Mouse (Mus musculus) cerebellum, adult 9-11 months (tissue): Measurements from ENCODE around the gene Hoxb8.

ENCODE experiments used
- DNase-seq: peaks from one replicate; pipeline ENCODE4 v3.0.0; 2022

Gene Hoxb8

GRCm38 (mm10) chr11:96317608-96318367, 36.1 kb downstream of the Hoxb8 start, which contains the start of gene Hoxb4:
Gene Hoxb4, plus strand, starts transcription at chr11:96318267.
- DNase-seq: no peak

GRCm38 (mm10) chr11:96318368-96319070, 36.8 kb downstream of the Hoxb8 start:
- no peak for DNase-seq

- DNase-seq: no peak
These were observed 37.6 kb downstream of the Hoxb8 start for GRCm38 (mm10) chr11:96319071-96319902.

DNA sequence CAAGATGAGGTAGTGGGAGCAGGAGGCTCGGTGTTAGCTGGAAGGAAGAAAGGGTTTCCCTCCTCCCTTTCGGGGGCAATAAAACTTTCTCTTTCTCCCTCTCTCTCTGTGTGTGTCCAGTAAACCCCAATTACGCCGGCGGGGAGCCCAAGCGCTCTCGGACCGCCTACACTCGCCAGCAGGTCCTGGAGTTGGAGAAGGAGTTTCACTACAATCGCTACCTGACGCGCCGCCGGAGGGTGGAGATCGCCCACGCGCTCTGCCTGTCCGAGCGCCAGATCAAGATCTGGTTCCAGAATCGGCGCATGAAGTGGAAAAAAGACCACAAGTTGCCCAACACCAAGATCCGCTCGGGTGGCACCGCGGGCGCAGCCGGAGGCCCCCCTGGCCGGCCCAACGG, 38.2 kb downstream of the Hoxb8 start:
- no peak for DNase-seq

DNA sequence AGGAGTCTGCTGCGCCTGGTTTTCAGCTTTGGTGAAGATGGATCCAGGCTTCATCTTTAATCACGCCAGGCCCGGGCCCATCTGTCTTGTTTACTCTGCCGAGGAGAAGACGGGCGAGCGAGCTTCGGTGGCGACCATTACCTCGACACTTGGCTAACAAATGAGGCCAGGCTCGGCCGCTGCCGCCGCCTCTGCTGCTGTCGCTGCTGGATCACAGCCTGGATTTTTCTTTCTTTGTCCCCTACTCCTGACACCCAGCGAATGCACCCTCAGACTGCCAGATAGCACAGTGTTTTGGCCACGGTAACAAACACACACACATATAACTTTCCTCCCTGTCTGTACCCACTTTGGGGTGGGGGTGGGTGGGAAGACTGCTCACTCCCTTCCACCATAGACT, 39.0 kb downstream of the Hoxb8 start:
- no peak for DNase-seq

- no peak for DNase-seq
These were observed 40.1 kb downstream of the Hoxb8 start for GRCm38 (mm10) chr11:96321846-96322245.

GRCm38 (mm10) chr11:96322738-96323137, 41.0 kb downstream of the Hoxb8 start:
- DNase-seq: no peak

GRCm38 (mm10) chr11:96323154-96323553, 41.4 kb downstream of the Hoxb8 start, which contains the start of gene Hoxb3:
Gene Hoxb3, plus strand, starts transcription at chr11:96323326.
- no peak for DNase-seq

- DNase-seq: no peak
These were observed 42.4 kb downstream of the Hoxb8 start for GRCm38 (mm10) chr11:96324125-96324524.

GRCm38 (mm10) chr11:96324965-96325364, 43.3 kb downstream of the Hoxb8 start:
- DNase-seq: no peak

GRCm38 (mm10) chr11:96325747-96326212, 44.1 kb downstream of the Hoxb8 start:
- DNase-seq: no peak

DNA sequence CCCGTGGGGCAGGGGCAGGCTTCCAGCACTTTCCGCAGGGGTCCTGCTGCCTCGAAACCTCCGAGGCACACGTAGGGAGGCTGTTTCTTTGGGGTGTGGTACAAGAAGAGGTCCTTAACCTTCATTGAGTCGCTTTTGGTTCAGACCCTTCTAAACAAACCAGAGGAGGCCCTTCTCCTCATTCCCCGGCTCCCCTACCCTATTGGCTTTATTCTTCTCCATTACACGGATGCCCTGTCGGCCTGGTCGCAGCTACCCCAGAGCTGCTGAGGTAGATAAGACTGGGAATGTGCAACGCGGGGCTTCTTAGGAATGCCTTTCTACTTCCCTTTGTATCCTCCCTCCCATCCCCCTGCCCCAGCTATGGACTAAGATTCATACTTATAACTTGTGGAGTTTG, 45.0 kb downstream of the Hoxb8 start:
- no peak for DNase-seq

DNA sequence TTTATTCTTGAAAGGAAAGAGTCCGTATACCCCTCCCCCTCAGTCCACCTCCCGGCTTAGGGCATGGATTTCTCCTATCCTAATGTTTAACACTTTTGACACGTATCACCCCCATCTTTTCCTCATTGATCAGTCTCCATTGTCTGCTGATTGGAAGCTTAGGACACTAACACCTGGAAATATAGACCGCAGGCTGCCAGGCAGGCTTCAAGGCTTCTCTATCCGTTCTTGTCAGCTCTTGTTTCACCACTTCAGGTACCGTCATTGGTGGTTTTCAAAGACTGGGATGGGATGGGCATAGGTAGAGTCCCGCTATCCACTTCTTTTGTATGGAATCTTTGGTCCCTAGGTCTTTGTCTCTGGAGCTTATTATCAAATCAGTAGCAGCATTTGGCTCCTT, 45.4 kb downstream of the Hoxb8 start:
- DNase-seq: no peak

DNA sequence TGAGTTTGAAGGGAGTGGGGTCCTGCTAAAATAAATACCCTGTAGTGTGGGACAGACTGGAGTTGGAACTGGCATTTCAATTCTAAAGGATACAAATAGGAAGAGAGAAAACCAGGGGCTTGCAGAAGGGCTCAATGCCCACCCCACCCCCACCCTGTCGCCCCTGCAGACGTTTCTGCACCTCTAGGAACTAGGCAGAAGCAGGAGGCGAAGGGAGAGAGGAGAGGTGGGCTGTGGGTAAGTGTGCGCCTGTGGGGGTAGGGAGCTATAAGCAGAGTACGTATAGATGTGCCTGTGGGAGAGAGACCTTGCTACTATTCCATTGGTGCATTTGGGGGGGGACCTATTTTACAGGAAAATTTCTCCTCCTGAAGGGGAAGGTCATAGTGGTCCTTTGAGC, 46.0 kb downstream of the Hoxb8 start:
- DNase-seq: no peak

DNA sequence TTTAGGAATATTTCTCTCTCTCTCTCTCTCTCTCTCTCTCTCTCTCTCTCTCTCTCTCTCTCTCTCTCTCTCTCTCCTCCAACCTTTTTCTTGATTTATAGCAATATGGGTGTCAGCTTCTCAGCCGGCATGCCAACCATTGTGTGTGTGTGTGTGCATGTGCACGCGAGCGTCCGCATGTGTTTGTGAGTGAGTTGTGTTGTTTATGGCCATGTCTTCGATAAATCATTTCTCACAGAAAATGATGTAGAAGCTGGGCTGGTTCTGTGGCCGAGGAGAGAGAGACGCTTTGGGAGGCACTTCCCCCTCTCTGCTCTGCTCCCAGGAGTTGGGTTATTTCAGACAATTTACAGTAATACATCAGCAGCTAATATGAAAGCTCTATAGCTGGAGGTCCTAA, 46.9 kb downstream of the Hoxb8 start:
- no peak for DNase-seq

GRCm38 (mm10) chr11:96332105-96332504, 50.4 kb downstream of the Hoxb8 start:
- no peak for DNase-seq

DNA sequence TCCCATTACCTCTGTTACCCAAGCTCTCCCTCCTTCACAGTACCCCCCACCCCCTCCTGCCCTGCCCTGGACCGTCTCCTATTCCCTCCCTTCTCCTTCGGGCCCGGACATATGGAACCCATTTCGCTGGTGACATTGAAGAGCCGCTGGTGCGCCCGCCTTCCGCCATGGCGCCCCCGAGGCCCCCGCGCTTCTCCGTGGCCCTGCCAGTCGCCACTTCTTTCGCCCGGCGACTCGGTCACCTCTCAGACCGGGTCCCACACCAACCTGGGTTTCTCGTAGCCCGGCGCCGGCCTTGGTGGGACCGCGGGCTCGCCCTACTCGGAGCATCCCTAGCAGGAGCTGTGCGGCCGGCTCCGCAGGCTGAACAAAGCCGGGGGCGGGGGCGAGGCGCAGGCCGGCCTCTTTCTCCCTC, 50.9 kb downstream of the Hoxb8 start:
- no peak for DNase-seq

GRCm38 (mm10) chr11:96333241-96334001, 51.7 kb downstream of the Hoxb8 start:
- DNase-seq: no peak

- no peak for DNase-seq
These were observed 52.3 kb downstream of the Hoxb8 start for GRCm38 (mm10) chr11:96334002-96334364.
